30 mouse cellular contexts compared by ENCODE assay signal in the genomic region with DNA sequence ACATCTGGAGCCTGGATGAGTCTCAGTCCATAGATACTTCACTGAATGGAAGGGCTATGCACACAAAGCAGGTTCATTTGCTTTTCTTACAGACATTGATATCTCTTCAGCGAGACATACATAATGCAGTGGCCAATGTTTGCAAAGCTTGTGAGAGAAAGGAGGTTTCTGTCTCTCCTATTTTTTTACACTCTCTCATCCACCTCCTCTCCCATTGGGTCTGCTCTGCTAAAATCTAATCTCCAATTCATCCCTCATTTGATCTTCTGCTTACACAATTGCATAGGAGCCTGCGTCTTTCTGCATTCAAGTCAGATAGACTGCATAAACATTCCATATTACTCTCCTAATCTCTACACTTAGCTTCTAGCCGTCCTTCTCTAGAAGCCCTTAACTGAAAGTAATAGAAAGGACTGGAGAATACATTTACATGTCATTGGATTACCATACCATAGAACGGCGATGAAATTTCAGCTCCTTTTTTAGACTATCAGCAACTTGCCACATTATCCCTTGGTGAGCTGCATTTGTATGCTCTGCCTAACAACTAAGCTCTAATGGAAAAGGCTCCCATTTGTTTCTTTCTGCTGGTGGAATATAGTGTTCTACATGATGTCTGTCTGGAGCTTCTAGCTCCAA.
"Had no signal": no experiment of that assay in that cellular context is flagged by ENCODE, and none has a peak within 500 bp of the region (broad histone marks: within the 10 kb centered on the region; RNA-seq: fewer than 3 reads in every experiment).

No protein-coding gene starts in this region.

- H3K9ac ChIP-seq: embryonic facial prominence, embryonic 12.5 days; embryonic facial prominence, embryonic 13.5 days; embryonic facial prominence, embryonic 15.5 days; forebrain, embryonic 12.5 days; forebrain, embryonic 13.5 days; forebrain, embryonic 15.5 days; forebrain, postnatal 0 days had no signal

- H3K27me3 ChIP-seq: embryonic facial prominence, embryonic 12.5 days; embryonic facial prominence, embryonic 13.5 days; embryonic facial prominence, embryonic 15.5 days; forebrain, embryonic 12.5 days; forebrain, embryonic 13.5 days; forebrain, embryonic 15.5 days had no signal

- H3K27ac ChIP-seq: embryonic facial prominence, embryonic 10.5 days; embryonic facial prominence, embryonic 12.5 days; embryonic facial prominence, embryonic 13.5 days; embryonic facial prominence, embryonic 15.5 days; forebrain, embryonic 10.5 days; forebrain, embryonic 12.5 days; forebrain, embryonic 13.5 days; forebrain, embryonic 15.5 days; gastrocnemius, adult 2 months; heart, adult 2 months had no signal

- H3K36me3 ChIP-seq: embryonic facial prominence, embryonic 10.5 days; embryonic facial prominence, embryonic 12.5 days; embryonic facial prominence, embryonic 13.5 days; embryonic facial prominence, embryonic 15.5 days; forebrain, embryonic 10.5 days; forebrain, embryonic 12.5 days; forebrain, embryonic 15.5 days had no signal

- H3K4me3 ChIP-seq: embryonic facial prominence, embryonic 10.5 days; embryonic facial prominence, embryonic 12.5 days; embryonic facial prominence, embryonic 13.5 days; embryonic facial prominence, embryonic 15.5 days; erythroblast, embryonic 14.5 days; forebrain, embryonic 10.5 days; forebrain, embryonic 12.5 days; forebrain, embryonic 13.5 days; forebrain, embryonic 15.5 days; gastrocnemius, adult 2 months; heart, adult 2 months had no signal

- H3K9me3 ChIP-seq: embryonic facial prominence, embryonic 10.5 days; embryonic facial prominence, embryonic 12.5 days; embryonic facial prominence, embryonic 13.5 days; embryonic facial prominence, embryonic 15.5 days; forebrain, embryonic 10.5 days; forebrain, embryonic 12.5 days; forebrain, embryonic 13.5 days; forebrain, embryonic 15.5 days had no signal

- DNase-seq: cerebellum, adult 18-20 months; cerebellum, adult 2 months; cerebellum, adult 8-10 months; cerebellum, adult 9-10 months; cerebellum, adult 9-11 months; cerebellum, postnatal 10 days; cerebellum, postnatal 14 days; cerebellum, postnatal 25 days; cerebellum, postnatal 36 days; embryo, embryonic 11 days; forebrain, postnatal 0 days; gastrocnemius, adult 2 months; gastrocnemius, postnatal 10 days; gastrocnemius, postnatal 14 days; gastrocnemius, postnatal 25 days; gastrocnemius, postnatal 36 days; heart, adult 11 months; heart, adult 18-20 months; heart, adult 2 months had no signal

- H3K4me1 ChIP-seq: embryonic facial prominence, embryonic 10.5 days; embryonic facial prominence, embryonic 12.5 days; embryonic facial prominence, embryonic 13.5 days; embryonic facial prominence, embryonic 15.5 days; forebrain, embryonic 10.5 days; forebrain, embryonic 12.5 days; forebrain, embryonic 13.5 days; forebrain, embryonic 15.5 days had no signal

- ATAC-seq: forebrain, embryonic 13.5 days; forebrain, embryonic 14.5 days; forebrain, embryonic 15.5 days; forebrain, embryonic 16.5 days; forebrain, postnatal 0 days had no signal

- H3K4me2 ChIP-seq: embryonic facial prominence, embryonic 12.5 days; embryonic facial prominence, embryonic 13.5 days; embryonic facial prominence, embryonic 15.5 days; forebrain, embryonic 12.5 days; forebrain, embryonic 13.5 days; forebrain, embryonic 15.5 days had no signal
